Mouse (Mus musculus) lung, embryonic 14.5 days (tissue): ENCODE measurements at regions not wholly inside any gene's neighbourhood (a gene's known extent, or its start where the extent isn't known, plus 50 kb on each side); places are given as distances from the start of the nearest gene placed in this dataset. TPM values are rescaled to one million over a fixed set of nuclear protein-coding genes. Genes with fewer than 3 reads are reported as not detected.

Source experiments
- ATAC-seq: fragments of 200-750 bp; cut with Nextera tagmentation; 2 replicates; pipeline ENCODE4 v1.8.0; 2017; ENCODE audit warnings: mild to moderate bottlenecking, moderate TSS enrichment, moderate library complexity; ENCODE audit not compliant: insufficient read depth
- DNase-seq: peaks from one replicate; pipeline ENCODE4 v3.0.0-alpha.2; 2015
- H3K27ac ChIP-seq: fragments of 300-500 bp; sonication (generic); 2 replicates; pipeline ENCODE4 v1.5.1; 2014; ENCODE audit warnings: low read depth, mild to moderate bottlenecking, moderate library complexity
- H3K27me3 ChIP-seq: fragments of 300-500 bp; sonication (generic); 2 replicates; pipeline ENCODE4 v1.6.1; 2014; ENCODE audit warnings: low read length, control low read depth; ENCODE audit not compliant: insufficient read depth
- H3K36me3 ChIP-seq: fragments of 300-500 bp; sonication (generic); 2 replicates; pipeline ENCODE4 v1.6.1; 2014; ENCODE audit warnings: control low read depth; ENCODE audit not compliant: insufficient read depth
- H3K4me1 ChIP-seq: fragments of 300-500 bp; sonication (generic); 2 replicates; pipeline ENCODE4 v1.6.1; 2014; ENCODE audit warnings: antibody characterized with exemption, control low read depth; ENCODE audit not compliant: insufficient read depth
- H3K4me2 ChIP-seq: fragments of 300-500 bp; sonication (generic); 2 replicates; pipeline ENCODE4 v1.6.1; 2014; ENCODE audit warnings: mild to moderate bottlenecking
- H3K4me3 ChIP-seq: fragments of 300-500 bp; sonication (generic); 2 replicates; pipeline ENCODE4 v1.5.1; 2014; ENCODE audit warnings: low read depth, low read length
- H3K9ac ChIP-seq: fragments of 300-500 bp; sonication (generic); 2 replicates; pipeline ENCODE4 v1.6.1; 2014
- H3K9me3 ChIP-seq: fragments of 300-500 bp; sonication (generic); 2 replicates; pipeline ENCODE4 v1.6.1; 2016; ENCODE audit warnings: low read depth, low read length, control low read depth
- CTCF ChIP-seq: IDR thresholded peaks from 2 replicates; pipeline ENCODE4 v1.5.1; 2016; ENCODE audit warnings: antibody characterized with exemption, low read depth
- WGBS: fragments of 180-500 bp; shearing (Covaris S2); extraction: QIAGEN DNeasy Blood & Tissue Kit; methylation state at CpG from one replicate; pipeline ENCODE4 v1.1.7; 2014; 5-methylcytosine and 5-hydroxymethylcytosine counted together
- microRNA-seq: library from miRNA; unstranded; fragments of <30 nt; microRNA quantifications from one replicate; pipeline ENCODE4, GENCODE M21; 2016; ENCODE audit warnings: borderline number of aligned reads

DNA sequence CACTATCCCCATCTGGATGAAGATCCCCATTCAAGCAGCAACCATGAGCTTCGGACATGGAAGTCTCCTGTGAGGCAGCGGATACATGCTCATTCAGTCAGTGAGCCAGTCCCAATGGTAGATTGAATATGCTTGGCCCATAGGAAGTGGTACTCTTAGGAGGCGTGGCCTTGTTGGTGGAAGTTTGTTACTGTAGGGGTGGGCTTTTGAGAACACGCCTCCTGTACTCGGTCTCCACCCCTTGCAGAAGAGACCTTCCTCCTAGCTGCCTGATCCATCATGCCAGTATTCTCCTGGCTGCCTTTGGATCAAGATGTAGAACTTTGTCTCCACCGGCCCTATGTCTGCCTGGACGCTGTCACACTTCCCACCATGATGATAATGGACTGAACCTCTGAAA is 55.3 kb upstream of the Pmfbp1 start:
- Histone ChIP-seq H3K4me1 (no peaks in the 10 kb centered on the region), H3K4me3 (no peak overlapping the region), H3K27ac (no peak overlapping the region), H3K27me3 (no peaks in the 10 kb centered on the region), H3K36me3 (no peaks in the 10 kb centered on the region), H3K4me2 (no peak overlapping the region), H3K9me3 (no peaks in the 10 kb centered on the region), H3K9ac (no peak overlapping the region)
- WGBS, result 92% methylated on average over 7 of the region's 7 CpGs
- ATAC-seq (no peak), DNase-seq (no peak)
- TF ChIP-seq CTCF, result no peak

Small RNA genes lying in the stretch of these regions (microRNA-seq; reads per million reads assigned to microRNA genes)
- not detected for gene Gm23163
